ENCODE assay signal across 11 mouse cellular contexts in genomic region chr4:124772125-124772524, GRCm38 (mm10). TPM values are rescaled to one million over a fixed set of nuclear protein-coding genes. Genes with fewer than 3 reads are reported as not detected.
DNase-seq lines count a peak whose midpoint lies in the region; ATAC-seq and TF ChIP-seq lines count a peak whose summit lies in the region.
"Had no signal": no experiment of that assay in that cellular context is flagged by ENCODE, and none has a peak within 500 bp of the region (broad histone marks: within the 10 kb centered on the region; RNA-seq: fewer than 3 reads in every experiment).

No protein-coding gene starts in this region.

- no peaks in the 10 kb centered on the region for H3K27me3 ChIP-seq in forebrain, embryonic 14.5 days (replicated peaks; ENCODE audit: control insufficient read depth, insufficient read depth, low read length)
- no peaks in the 10 kb centered on the region for H3K27me3 ChIP-seq in forebrain, postnatal 0 days (ENCODE audit: insufficient read depth, low read length)
- H3K27me3 ChIP-seq in intestine, embryonic 15.5 days (replicated peaks): no peaks in the 10 kb centered on the region

- no peak overlapping the region for H3K4me3 ChIP-seq in forebrain, embryonic 14.5 days (ENCODE audit: low read depth, low read length)
- no peak overlapping the region for H3K4me3 ChIP-seq in forebrain, postnatal 0 days (ENCODE audit: low read depth, low read length)
- H3K4me3 ChIP-seq in intestine, embryonic 15.5 days (replicated peaks): no peak overlapping the region

- H3K27ac ChIP-seq in forebrain, embryonic 14.5 days (ENCODE audit: low read depth, low read length): peak overlapping the region; percentile 33; the same call in 1 of the 2 replicates
- H3K27ac ChIP-seq in forebrain, postnatal 0 days (ENCODE audit: low read depth, low read length): no peak overlapping the region
- peak overlapping the region; percentile 68 for H3K27ac ChIP-seq in intestine, embryonic 15.5 days

- no peaks in the 10 kb centered on the region for H3K36me3 ChIP-seq in forebrain, embryonic 14.5 days (ENCODE audit: control insufficient read depth, insufficient read depth, low read length)
- H3K36me3 ChIP-seq in forebrain, postnatal 0 days (ENCODE audit: insufficient read depth): 0 out of 2 replicates have a peak, but pooled peaks cover under 1% of the 10 kb centered on the region
- H3K36me3 ChIP-seq in intestine, embryonic 15.5 days: no peaks in the 10 kb centered on the region

- H3K9ac ChIP-seq in forebrain, embryonic 14.5 days (ENCODE audit: low read length): no peak overlapping the region
- no peak overlapping the region for H3K9ac ChIP-seq in forebrain, postnatal 0 days
- H3K9ac ChIP-seq in intestine, embryonic 15.5 days: no peak overlapping the region

- no peak for TF ChIP-seq CTCF in forebrain, postnatal 0 days (IDR thresholded peaks at IDR 0.05; ENCODE audit: low read depth)

- no peak for ATAC-seq in forebrain, embryonic 14.5 days
- ATAC-seq in forebrain, postnatal 0 days: no peak
- ATAC-seq in intestine, embryonic 15.5 days: peak; percentile 87
- ATAC-seq in inflammation-experienced regulatory T-cells, adult 6 months: no peak
- ATAC-seq: activated CD4-positive, CD25-positive, alpha-beta regulatory T cell, adult 4 months; midbrain, embryonic 16.5 days had no signal

- DNase-seq in forebrain, embryonic 14.5 days (ENCODE audit: low spot score): no peak
- no peak for DNase-seq in forebrain, postnatal 0 days
- peak; percentile 94 for DNase-seq in MEL-GATA-1-ER (ENCODE audit: extremely low read depth, low read depth)
- peak; percentile 64 for DNase-seq in lung, postnatal 25 days (ENCODE audit: low spot score)
- no peak for DNase-seq in retina, embryonic 14.5 days (ENCODE audit: low spot score)
- DNase-seq in cerebellum, adult 9-10 months: no peak
- DNase-seq: cerebellum, postnatal 14 days had no signal

- H3K4me2 ChIP-seq in forebrain, embryonic 14.5 days (ENCODE audit: low read length): no peak overlapping the region
- no peak overlapping the region for H3K4me2 ChIP-seq in forebrain, postnatal 0 days (ENCODE audit: low read depth)
- no peak overlapping the region for H3K4me2 ChIP-seq in intestine, embryonic 15.5 days (replicated peaks)

- H3K9me3 ChIP-seq in forebrain, embryonic 14.5 days (replicated peaks; ENCODE audit: control insufficient read depth, low read length): no peaks in the 10 kb centered on the region
- H3K9me3 ChIP-seq in forebrain, postnatal 0 days (ENCODE audit: low read length): no peaks in the 10 kb centered on the region
- no peaks in the 10 kb centered on the region for H3K9me3 ChIP-seq in intestine, embryonic 15.5 days

- H3K4me1 ChIP-seq in forebrain, embryonic 14.5 days (ENCODE audit: control insufficient read depth, insufficient read depth, low read length): no peaks in the 10 kb centered on the region
- H3K4me1 ChIP-seq in forebrain, postnatal 0 days (ENCODE audit: insufficient read depth): no peaks in the 10 kb centered on the region
- peaks cover 2% of the 10 kb centered on the region; the same call in 1 of the 2 replicates for H3K4me1 ChIP-seq in intestine, embryonic 15.5 days (replicated peaks)

- 68% methylated on average over 4 of the region's 4 CpGs for WGBS in forebrain, embryonic 14.5 days
- 76% methylated on average over 4 of the region's 4 CpGs for WGBS in forebrain, postnatal 0 days
- 42% methylated on average over 4 of the region's 4 CpGs for WGBS in intestine, embryonic 15.5 days

RNA-seq across cellular contexts. Expression of gene Mtf1, which starts 29.8 kb away (rescaled TPM):
- 12.7 and 13.6 TPM in 2 replicates for polyA plus RNA-seq in forebrain, embryonic 14.5 days (2014; fragmentation: Nextera tagmentation; extraction: Ambion mirVana)
- 12.1 and 15.6 TPM in 2 replicates for total RNA-seq in forebrain, postnatal 0 days (2014; rRNA removed)
- 24.4 and 30.7 TPM in 2 replicates for polyA plus RNA-seq in forebrain, postnatal 0 days (2015; fragmentation: Nextera tagmentation; extraction: Ambion mirVana)
- 13.6 TPM in 2 replicates for polyA plus RNA-seq in intestine, embryonic 15.5 days (2015; fragmentation: Nextera tagmentation; extraction: Ambion mirVana)
- 10 to 100 TPM; 12.6 to 20.4 (median 16.9) TPM for polyA plus RNA-seq in inflammation-experienced regulatory T-cells, adult 6 months (2017; shearing (Covaris generic))

RNA-seq across cellular contexts. Expression of gene Inpp5b, which starts 30.5 kb away (rescaled TPM):
- polyA plus RNA-seq in forebrain, embryonic 14.5 days (2014; fragmentation: Nextera tagmentation; extraction: Ambion mirVana): 20.8 and 22.1 TPM in 2 replicates
- total RNA-seq in forebrain, postnatal 0 days (2014; rRNA removed): 17.9 and 21.7 TPM in 2 replicates
- polyA plus RNA-seq in forebrain, postnatal 0 days (2015; fragmentation: Nextera tagmentation; extraction: Ambion mirVana): 8.0 and 11.2 TPM in 2 replicates
- polyA plus RNA-seq in intestine, embryonic 15.5 days (2015; fragmentation: Nextera tagmentation; extraction: Ambion mirVana): 24.4 and 28.7 TPM in 2 replicates
- 100 to 1,000 TPM in 2 of 3 experiments, 10 to 100 TPM in 1; 93.6 to 120 (median 110) TPM for polyA plus RNA-seq in inflammation-experienced regulatory T-cells, adult 6 months (2017; shearing (Covaris generic))

RNA-seq across cellular contexts. Expression of gene Sf3a3, which starts 57.5 kb away (rescaled TPM):
- 118 TPM in 2 replicates for polyA plus RNA-seq in forebrain, embryonic 14.5 days (2014; fragmentation: Nextera tagmentation; extraction: Ambion mirVana)
- total RNA-seq in forebrain, postnatal 0 days (2014; rRNA removed): 46.3 and 54.4 TPM in 2 replicates
- 68.3 and 84.1 TPM in 2 replicates for polyA plus RNA-seq in forebrain, postnatal 0 days (2015; fragmentation: Nextera tagmentation; extraction: Ambion mirVana)
- 131 and 133 TPM in 2 replicates for polyA plus RNA-seq in intestine, embryonic 15.5 days (2015; fragmentation: Nextera tagmentation; extraction: Ambion mirVana)
- 100 to 1,000 TPM; 106 to 117 (median 115) TPM for polyA plus RNA-seq in inflammation-experienced regulatory T-cells, adult 6 months (2017; shearing (Covaris generic))

Comparison
In these comparisons a context has a peak if more than half of its experiments do, and no peak if none do; other contexts are left out.
1. DNase-seq: peak in MEL-GATA-1-ER (single experiment) and lung, postnatal 25 days (single experiment); none in forebrain, embryonic 14.5 days (single experiment), forebrain, postnatal 0 days (single experiment), retina, embryonic 14.5 days (single experiment) and cerebellum, adult 9-10 months (single experiment).